Mouse (Mus musculus) kidney, adult 2 months (tissue): ENCODE data around the gene Rbak. TPM values are rescaled to one million over a fixed set of nuclear protein-coding genes. Genes with fewer than 3 reads are reported as not detected.
"Not testable (repeated sequence)": the region's sequence is repeated elsewhere in the genome, so short reads cannot be mapped to it uniquely, and the experiment has no call there.

Experiments
- DNase-seq: peaks from one replicate; pipeline ENCODE4 v3.0.0; 2021
- H3K27ac ChIP-seq: fragments of 200-500 bp; 2 replicates; pipeline ENCODE4 v1.5.1; 2012; ENCODE audit warnings: low read depth, low read length, control low read depth, inconsistent platforms; ENCODE audit not compliant: insufficient read depth
- H3K27me3 ChIP-seq: fragments of 200-500 bp; replicated peaks from 2 replicates; pipeline ENCODE4 v1.6.1; 2012; ENCODE audit warnings: mild to moderate bottlenecking, moderate library complexity, low read length, inconsistent platforms; ENCODE audit not compliant: control insufficient read depth, insufficient read depth
- H3K36me3 ChIP-seq: fragments of 200-500 bp; 2 replicates; pipeline ENCODE4 v1.6.1; 2012; ENCODE audit warnings: mild to moderate bottlenecking, moderate library complexity, low read length, inconsistent platforms; ENCODE audit not compliant: control insufficient read depth, insufficient read depth
- H3K4me1 ChIP-seq: fragments of 200-500 bp; 2 replicates; pipeline ENCODE4 v1.6.1; 2011; ENCODE audit warnings: low read length; ENCODE audit not compliant: control insufficient read depth, insufficient read depth
- H3K4me3 ChIP-seq: fragments of 200-500 bp; 2 replicates; pipeline ENCODE4 v1.5.1; 2011; ENCODE audit warnings: mild to moderate bottlenecking, low read depth, low read length, control low read depth; ENCODE audit not compliant: insufficient read depth
- CTCF ChIP-seq: fragments of 200-500 bp; conservative IDR thresholded peaks from 2 replicates; pipeline ENCODE4 v1.5.1; 2011; ENCODE audit warnings: low read depth, mild to moderate bottlenecking, control low read depth, low read length, moderate library complexity, mixed read lengths; ENCODE audit not compliant: insufficient read depth, insufficient read length
- POLR2A ChIP-seq: fragments of 200-500 bp; IDR thresholded peaks from one replicate; pipeline ENCODE4 v1.6.1; 2011; ENCODE audit warnings: low read depth, low read length, control low read depth
- WGBS: fragments of 180-500 bp; shearing (Covaris S2); methylation state at CpG from one replicate; pipeline ENCODE4 v1.1.7; 2018; 5-methylcytosine and 5-hydroxymethylcytosine counted together
- polyA plus RNA-seq: library from polyadenylated mRNA; depleted of rRNA; stranded (reverse); fragments of >200 nt; gene quantifications from 2 replicates; pipeline ENCODE4 v1.2.3, GENCODE M21; 2012

The Rbak gene
- polyA plus RNA-seq, 1 experiment: 2.7 TPM

- Histone ChIP-seq H3K27me3 (no peaks in the 10 kb centered on the region), H3K4me3 (no peak overlapping the region), H3K27ac (no peak overlapping the region), H3K36me3 (no peaks in the 10 kb centered on the region), H3K4me1 (no peaks in the 10 kb centered on the region)
- TF ChIP-seq CTCF: no peak
- no peak for TF ChIP-seq POLR2A
- 58% methylated on average over 2 of the region's 2 CpGs for WGBS
- no peak for DNase-seq
Observed at GRCm38 (mm10) chr5:143195166-143195565, 14.6 kb upstream of the Rbak start.

DNA sequence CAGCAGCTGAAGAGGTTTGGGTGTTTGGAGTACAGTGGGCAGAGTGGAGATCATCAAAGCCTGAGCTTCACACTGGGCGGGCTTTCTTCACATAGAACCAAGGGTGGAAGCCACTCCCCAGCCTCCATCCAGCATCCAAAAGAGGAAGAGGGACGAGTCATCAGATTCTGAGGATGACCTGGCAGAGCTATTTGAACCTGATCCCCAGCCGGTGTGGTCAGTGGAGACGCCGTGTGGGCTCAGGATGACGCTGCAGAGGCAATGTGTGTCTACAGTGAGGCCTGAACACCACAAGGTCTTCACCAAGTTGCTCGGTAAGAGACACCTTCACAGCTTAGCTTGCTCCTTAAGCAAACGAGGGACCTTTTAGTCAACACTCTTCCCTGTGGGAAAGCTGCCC, 14.2 kb upstream of the Rbak start:
- WGBS: 56% methylated on average over 8 of the region's 8 CpGs

GRCm38 (mm10) chr5:143192806-143193205, 12.2 kb upstream of the Rbak start:
- Histone ChIP-seq H3K27ac (no peak overlapping the region), H3K27me3 (no peaks in the 10 kb centered on the region), H3K36me3 (no peaks in the 10 kb centered on the region), H3K4me1 (no peaks in the 10 kb centered on the region), H3K4me3 (no peak overlapping the region)
- DNase-seq: no peak
- WGBS: 80% methylated on average over 8 of the region's 8 CpGs
- TF ChIP-seq POLR2A (no peak), CTCF (no peak)

More for the DNA sequence above, 14.2 kb upstream of the Rbak start:
- H3K27ac ChIP-seq, H3K4me3 ChIP-seq, DNase-seq, H3K36me3 ChIP-seq, H3K27me3 ChIP-seq, H3K4me1 ChIP-seq: not testable (repeated sequence)

GRCm38 (mm10) chr5:143188014-143188413, 7.4 kb upstream of the Rbak start:
- not testable (repeated sequence) for DNase-seq, H3K4me1 ChIP-seq, H3K36me3 ChIP-seq, H3K27me3 ChIP-seq, H3K4me3 ChIP-seq, H3K27ac ChIP-seq
- WGBS: 70% methylated on average over 1 of the region's 1 CpGs

DNA sequence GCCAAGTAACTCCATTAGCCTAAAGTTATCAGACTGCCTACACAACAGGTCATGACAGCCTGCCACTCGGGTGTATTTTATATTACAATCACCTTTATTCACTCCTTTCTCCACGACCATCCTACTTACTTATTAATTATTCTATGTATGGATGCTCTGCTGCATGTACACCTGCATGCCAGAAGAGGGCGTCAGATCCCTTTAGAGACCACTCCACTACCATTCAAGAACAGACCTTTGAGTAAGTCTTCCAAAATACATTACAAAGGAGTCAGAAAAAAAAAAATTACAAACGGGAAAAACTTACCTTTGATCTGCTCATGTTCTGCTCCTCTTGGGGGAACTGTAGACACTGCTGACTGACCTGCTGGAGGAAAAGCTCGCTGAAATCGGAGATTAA, 1.4 kb downstream of the Rbak start:
- no peaks in the 10 kb centered on the region for H3K4me1 ChIP-seq
- no peak overlapping the region for H3K4me3 ChIP-seq
- 26% methylated on average over 6 of the region's 6 CpGs for WGBS
- peaks cover 7% of the 10 kb centered on the region for H3K36me3 ChIP-seq
- TF ChIP-seq POLR2A (no peak), CTCF (peak; percentile 32; the same call in 1 of the 2 replicates)
- H3K27ac ChIP-seq: no peak overlapping the region
- DNase-seq: peak; percentile 17
- no peaks in the 10 kb centered on the region for H3K27me3 ChIP-seq

DNA sequence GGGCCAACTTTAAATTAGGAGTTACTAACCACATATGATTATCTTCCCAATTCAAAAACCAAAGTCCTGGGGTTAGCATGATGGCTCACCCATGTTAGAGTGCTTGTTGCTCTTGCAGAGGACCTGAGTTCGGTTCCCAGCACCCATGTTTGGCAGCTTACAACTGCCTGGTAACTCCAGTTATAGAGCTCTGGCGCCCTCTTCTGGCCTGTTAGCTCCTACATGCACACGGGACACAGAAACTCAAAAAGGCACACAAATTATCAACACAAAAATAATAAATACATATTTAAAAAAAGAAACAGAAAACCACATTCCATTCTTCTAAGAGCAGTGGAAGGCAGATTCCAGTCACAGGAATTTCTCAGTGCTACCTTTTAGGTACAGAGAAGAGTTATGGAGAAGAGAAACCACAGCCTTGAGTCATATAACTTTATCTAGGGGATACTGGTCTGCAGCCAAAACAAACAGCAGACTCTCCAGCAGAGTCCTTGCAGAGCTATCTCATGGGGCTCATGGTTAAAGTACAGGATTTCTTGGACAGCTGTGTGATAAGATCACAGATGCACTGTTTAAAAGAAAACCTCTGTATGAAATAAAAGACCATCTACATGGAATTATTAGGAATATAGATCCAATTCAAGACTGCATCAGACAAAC, 2.9 kb downstream of the Rbak start:
- 94% methylated on average over 3 of the region's 3 CpGs for WGBS
- no peak overlapping the region for H3K4me3 ChIP-seq
- no peak overlapping the region for H3K27ac ChIP-seq
- H3K36me3 ChIP-seq: peaks cover 18% of the 10 kb centered on the region
- no peak for TF ChIP-seq POLR2A
- no peak for TF ChIP-seq CTCF
- no peaks in the 10 kb centered on the region for H3K4me1 ChIP-seq
- no peak for DNase-seq
- H3K27me3 ChIP-seq: no peaks in the 10 kb centered on the region

DNA sequence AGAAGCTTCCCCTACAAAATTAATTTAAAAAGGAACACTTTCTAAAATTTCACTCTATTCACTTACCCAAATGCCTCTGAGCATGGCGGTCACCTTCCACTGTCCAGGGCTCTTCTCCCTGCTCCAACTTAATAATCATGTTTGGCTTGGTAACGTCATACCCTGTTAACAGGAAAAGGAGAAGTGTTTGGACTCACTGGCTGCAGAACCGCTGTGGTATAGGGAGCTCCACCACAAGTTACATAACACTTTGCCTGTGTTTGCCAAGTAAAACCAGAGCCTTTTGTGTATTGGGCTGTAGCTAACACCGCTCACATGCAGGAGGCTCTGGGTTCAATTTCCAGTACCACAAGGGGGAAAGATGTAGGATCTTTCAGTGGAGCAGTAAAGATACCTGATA, 4.6 kb downstream of the Rbak start:
- H3K27ac ChIP-seq: no peak overlapping the region
- no peaks in the 10 kb centered on the region for H3K4me1 ChIP-seq
- WGBS: 92% methylated on average over 4 of the region's 4 CpGs
- peaks cover 18% of the 10 kb centered on the region for H3K36me3 ChIP-seq
- no peak for TF ChIP-seq CTCF
- TF ChIP-seq POLR2A: no peak
- H3K4me3 ChIP-seq: no peak overlapping the region
- no peak for DNase-seq
- no peaks in the 10 kb centered on the region for H3K27me3 ChIP-seq
